Mouse (Mus musculus): ENCODE measurements around the gene Ccr6. TPM values are rescaled to one million over a fixed set of nuclear protein-coding genes. Genes with fewer than 3 reads are reported as not detected.

The Ccr6 gene
- polyA plus RNA-seq, 1 experiment: 0.42 TPM

DNA sequence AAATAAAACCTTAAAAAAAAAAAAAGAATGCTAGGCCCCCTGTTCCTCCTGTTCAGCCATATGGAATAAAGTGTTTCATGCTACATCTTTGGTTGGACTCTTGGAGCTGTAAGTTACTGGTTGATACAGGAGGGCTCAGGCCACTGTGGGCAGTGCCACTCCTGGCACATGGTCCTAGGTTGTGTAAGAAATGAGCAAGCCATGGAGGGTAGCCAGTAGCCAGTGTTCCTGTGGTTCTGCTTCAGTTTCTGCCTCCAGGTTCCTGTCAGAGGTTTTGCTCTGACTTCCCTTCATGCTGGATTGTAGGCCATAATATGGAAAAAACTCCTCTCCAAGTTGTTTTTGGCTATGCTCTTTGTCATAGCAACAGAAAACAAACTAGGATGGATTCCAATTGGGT is 54.9 kb downstream of the Ccr6 start:
- H3K4me3 ChIP-seq (ENCODE audit: insufficient read depth, low read length): no peak overlapping the region
- H3K4me1 ChIP-seq (ENCODE audit: control insufficient read depth, insufficient read depth, low read length): peaks cover 2% of the 10 kb centered on the region; the same call in 1 of the 2 replicates
- no peak for TF ChIP-seq CTCF (IDR thresholded peaks at IDR 0.05; ENCODE audit: extremely low read depth, insufficient read depth, low read length)
- TF ChIP-seq POLR2A (IDR thresholded peaks at IDR 0.05; ENCODE audit: extremely low read depth, insufficient read depth, low read length): no peak
- H3K27ac ChIP-seq (ENCODE audit: insufficient read depth, low read length): no peak overlapping the region

DNA sequence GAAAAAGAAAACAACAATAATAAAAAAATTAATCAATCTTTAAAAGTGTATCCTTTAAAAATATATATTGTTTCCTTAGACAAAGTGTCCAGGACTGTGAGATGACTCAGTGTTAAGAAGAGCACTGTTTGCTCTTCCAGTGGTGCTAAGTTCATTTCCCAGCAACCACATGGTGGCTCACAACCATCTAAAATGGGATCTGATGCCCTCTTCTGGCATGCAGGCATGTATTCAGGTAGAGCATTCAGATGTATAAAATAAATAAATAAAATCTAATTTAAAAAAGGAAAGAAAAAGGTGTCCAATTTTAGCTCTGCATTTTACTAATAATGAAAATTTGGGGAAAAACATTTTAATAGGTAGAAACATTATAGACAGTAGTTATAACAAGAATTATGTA is 60.0 kb downstream of the Ccr6 start:
- H3K4me3 ChIP-seq (ENCODE audit: insufficient read depth, low read length): no peak overlapping the region
- H3K27ac ChIP-seq (ENCODE audit: insufficient read depth, low read length): no peak overlapping the region
- H3K4me1 ChIP-seq (ENCODE audit: control insufficient read depth, insufficient read depth, low read length): no peaks in the 10 kb centered on the region
- peak; percentile 19; the same call in 1 of the 2 replicates for TF ChIP-seq CTCF (IDR thresholded peaks at IDR 0.05; ENCODE audit: extremely low read depth, insufficient read depth, low read length)
- no peak for TF ChIP-seq POLR2A (IDR thresholded peaks at IDR 0.05; ENCODE audit: extremely low read depth, insufficient read depth, low read length)

DNA sequence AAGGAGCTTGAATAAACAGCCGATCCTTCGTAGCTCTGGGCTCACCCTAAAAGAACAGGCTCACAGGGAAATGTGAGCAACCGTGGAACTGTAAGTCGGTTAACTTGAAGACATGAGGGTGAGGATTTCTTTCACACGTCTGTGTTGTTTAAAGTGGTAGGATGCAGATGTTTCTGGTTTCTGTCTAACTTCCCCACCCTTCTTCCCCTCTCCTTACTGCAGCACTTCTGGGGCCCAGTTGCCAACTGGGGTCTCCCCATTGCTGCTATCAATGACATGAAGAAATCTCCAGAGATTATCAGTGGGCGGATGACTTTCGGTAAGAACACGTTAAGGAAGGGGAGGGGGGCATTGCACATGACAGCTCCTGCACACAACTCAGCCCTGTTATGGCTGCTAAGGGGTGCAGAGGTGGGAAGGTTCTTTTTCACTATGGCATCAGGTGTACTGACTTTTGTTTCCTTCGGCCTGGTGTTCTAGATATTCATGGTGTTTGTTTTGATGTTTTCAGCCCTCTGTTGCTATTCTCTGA is 60.5 kb downstream of the Ccr6 start:
- no peak overlapping the region for H3K27ac ChIP-seq (ENCODE audit: insufficient read depth, low read length)
- no peaks in the 10 kb centered on the region for H3K4me1 ChIP-seq (ENCODE audit: control insufficient read depth, insufficient read depth, low read length)
- TF ChIP-seq CTCF (IDR thresholded peaks at IDR 0.05; ENCODE audit: extremely low read depth, insufficient read depth, low read length): no peak
- no peak for TF ChIP-seq POLR2A (IDR thresholded peaks at IDR 0.05; ENCODE audit: extremely low read depth, insufficient read depth, low read length)
- no peak overlapping the region for H3K4me3 ChIP-seq (ENCODE audit: insufficient read depth, low read length)

DNA sequence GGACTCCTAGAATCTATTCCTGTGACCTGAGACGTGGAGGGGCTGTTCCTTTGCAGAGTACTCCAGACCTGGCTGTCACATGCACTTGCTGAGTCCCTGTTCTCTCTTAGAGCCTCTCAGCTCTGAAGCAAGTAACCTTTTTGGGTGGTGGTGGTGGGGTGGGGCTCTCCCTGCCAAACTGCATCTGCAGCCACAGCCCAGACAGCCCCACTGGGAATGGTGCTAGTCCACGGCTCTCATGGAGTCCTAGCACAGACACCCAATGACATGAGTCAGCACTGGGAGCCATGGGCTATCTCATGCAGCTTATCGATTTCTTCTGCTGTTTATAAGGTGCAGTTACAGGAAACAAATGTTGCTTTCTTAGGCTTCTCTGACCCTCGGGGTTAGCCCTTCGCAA is 61.9 kb downstream of the Ccr6 start:
- no peak overlapping the region for H3K4me3 ChIP-seq (ENCODE audit: insufficient read depth, low read length)
- no peaks in the 10 kb centered on the region for H3K4me1 ChIP-seq (ENCODE audit: control insufficient read depth, insufficient read depth, low read length)
- no peak overlapping the region for H3K27ac ChIP-seq (ENCODE audit: insufficient read depth, low read length)
- TF ChIP-seq POLR2A (IDR thresholded peaks at IDR 0.05; ENCODE audit: extremely low read depth, insufficient read depth, low read length) (no peak), CTCF (IDR thresholded peaks at IDR 0.05; ENCODE audit: extremely low read depth, insufficient read depth, low read length) (no peak)

DNA sequence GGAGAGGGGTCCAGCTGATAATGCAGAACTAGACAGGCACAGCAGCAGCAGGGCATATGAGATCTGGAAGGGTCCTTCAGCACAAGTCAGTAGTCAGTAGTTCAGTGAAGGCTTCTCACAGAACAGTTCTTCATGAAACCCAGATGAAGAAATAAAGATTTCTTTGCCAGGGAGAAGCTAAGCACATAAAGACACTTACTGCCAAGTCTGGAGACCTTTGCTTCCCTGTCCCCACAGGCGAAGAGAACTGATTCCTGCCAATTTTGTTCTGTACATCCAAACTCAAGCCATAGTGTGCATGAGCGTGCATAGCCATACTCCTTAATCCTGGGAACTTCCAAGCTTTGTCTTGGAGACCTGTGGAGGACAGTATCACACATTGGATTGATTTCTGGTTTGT is 62.4 kb downstream of the Ccr6 start:
- Histone ChIP-seq H3K27ac (ENCODE audit: insufficient read depth, low read length) (no peak overlapping the region), H3K4me1 (ENCODE audit: control insufficient read depth, insufficient read depth, low read length) (no peaks in the 10 kb centered on the region), H3K4me3 (ENCODE audit: insufficient read depth, low read length) (no peak overlapping the region)
- TF ChIP-seq CTCF (IDR thresholded peaks at IDR 0.05; ENCODE audit: extremely low read depth, insufficient read depth, low read length) (no peak), POLR2A (IDR thresholded peaks at IDR 0.05; ENCODE audit: extremely low read depth, insufficient read depth, low read length) (no peak)

DNA sequence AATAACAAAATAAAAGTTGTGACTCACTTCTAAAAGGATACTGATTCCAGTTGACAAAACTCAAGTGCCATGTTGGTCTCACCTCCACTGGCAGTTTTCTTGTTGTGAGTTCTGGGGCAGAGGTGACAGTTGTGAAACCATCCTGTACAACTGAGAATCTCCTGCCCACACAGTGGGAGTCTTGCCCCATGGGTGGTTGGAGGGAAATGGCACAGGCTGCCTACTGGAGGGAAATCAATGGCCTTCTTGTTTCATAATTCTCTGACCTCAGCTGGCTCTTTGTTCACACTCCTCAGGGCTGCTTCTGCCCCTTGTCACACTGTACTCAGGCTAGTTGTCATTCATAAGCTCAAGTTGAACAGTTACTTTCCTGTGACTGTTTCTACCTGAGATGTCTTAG is 63.7 kb downstream of the Ccr6 start:
- no peaks in the 10 kb centered on the region for H3K4me1 ChIP-seq (ENCODE audit: control insufficient read depth, insufficient read depth, low read length)
- peak overlapping the region; percentile 74; the same call in 1 of the 2 replicates for H3K27ac ChIP-seq (ENCODE audit: insufficient read depth, low read length)
- TF ChIP-seq CTCF (IDR thresholded peaks at IDR 0.05; ENCODE audit: extremely low read depth, insufficient read depth, low read length) (no peak), POLR2A (IDR thresholded peaks at IDR 0.05; ENCODE audit: extremely low read depth, insufficient read depth, low read length) (no peak)
- no peak overlapping the region for H3K4me3 ChIP-seq (ENCODE audit: insufficient read depth, low read length)

DNA sequence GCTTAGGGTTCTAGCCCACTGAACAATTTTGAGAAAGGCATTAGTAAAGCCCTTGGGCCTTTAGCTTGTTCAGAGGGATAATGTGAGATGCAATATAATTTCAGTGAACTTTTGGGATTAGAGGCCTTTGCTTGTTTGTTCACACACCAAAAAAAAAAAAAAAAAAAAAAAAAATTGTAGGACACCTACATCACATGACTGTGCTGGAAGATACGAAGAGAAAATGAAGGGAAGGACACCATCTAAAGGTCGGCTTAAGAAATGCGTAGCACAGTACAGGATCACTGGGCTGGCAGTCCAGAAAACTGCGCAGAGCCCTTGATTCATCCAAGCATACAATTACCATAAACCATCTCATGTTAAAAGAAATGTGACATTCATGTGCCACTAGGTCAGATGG is 65.7 kb downstream of the Ccr6 start:
- no peak for TF ChIP-seq POLR2A (IDR thresholded peaks at IDR 0.05; ENCODE audit: extremely low read depth, insufficient read depth, low read length)
- no peak for TF ChIP-seq CTCF (IDR thresholded peaks at IDR 0.05; ENCODE audit: extremely low read depth, insufficient read depth, low read length)
- H3K4me1 ChIP-seq (ENCODE audit: control insufficient read depth, insufficient read depth, low read length): no peaks in the 10 kb centered on the region; the same call in 1 of the 2 replicates
- no peak overlapping the region for H3K4me3 ChIP-seq (ENCODE audit: insufficient read depth, low read length)
- no peak overlapping the region for H3K27ac ChIP-seq (ENCODE audit: insufficient read depth, low read length)

DNA sequence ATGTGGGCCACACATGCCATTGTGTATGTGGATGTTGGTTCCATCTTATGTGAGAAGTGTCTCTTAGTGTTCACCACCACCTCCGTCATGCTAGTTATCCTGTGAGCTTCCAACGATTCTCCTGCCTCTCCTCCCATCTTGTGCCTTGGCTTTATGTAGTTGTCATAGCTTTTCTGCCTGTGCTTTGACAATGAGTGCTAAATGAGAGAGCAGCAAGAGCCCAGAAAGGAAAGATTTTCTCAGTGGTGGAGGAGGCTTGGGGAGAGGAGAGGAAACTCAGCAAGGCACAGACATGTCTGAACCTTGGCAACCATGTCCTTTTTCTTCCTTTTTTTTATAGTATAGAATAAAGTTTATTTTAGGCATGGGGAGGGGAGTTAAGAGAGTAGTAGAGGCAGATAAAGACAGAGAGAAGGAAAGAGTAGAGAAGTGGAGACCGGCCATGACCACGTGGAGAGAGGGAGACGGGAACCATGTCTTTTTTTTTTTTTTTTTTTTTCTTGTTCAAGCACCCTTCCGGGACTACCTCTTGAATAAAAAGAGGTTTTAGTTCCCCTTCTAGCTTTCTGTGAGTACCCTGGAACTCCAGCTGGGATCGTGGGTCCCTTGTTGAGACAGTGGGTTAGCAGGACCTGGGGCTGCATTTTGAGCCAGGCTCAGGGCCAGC is 67.1 kb downstream of the Ccr6 start:
- H3K4me3 ChIP-seq (ENCODE audit: insufficient read depth, low read length): no peak overlapping the region
- no peak for TF ChIP-seq POLR2A (IDR thresholded peaks at IDR 0.05; ENCODE audit: extremely low read depth, insufficient read depth, low read length)
- no peak for TF ChIP-seq CTCF (IDR thresholded peaks at IDR 0.05; ENCODE audit: extremely low read depth, insufficient read depth, low read length)
- no peaks in the 10 kb centered on the region; the same call in 1 of the 2 replicates for H3K4me1 ChIP-seq (ENCODE audit: control insufficient read depth, insufficient read depth, low read length)
- no peak overlapping the region for H3K27ac ChIP-seq (ENCODE audit: insufficient read depth, low read length)

DNA sequence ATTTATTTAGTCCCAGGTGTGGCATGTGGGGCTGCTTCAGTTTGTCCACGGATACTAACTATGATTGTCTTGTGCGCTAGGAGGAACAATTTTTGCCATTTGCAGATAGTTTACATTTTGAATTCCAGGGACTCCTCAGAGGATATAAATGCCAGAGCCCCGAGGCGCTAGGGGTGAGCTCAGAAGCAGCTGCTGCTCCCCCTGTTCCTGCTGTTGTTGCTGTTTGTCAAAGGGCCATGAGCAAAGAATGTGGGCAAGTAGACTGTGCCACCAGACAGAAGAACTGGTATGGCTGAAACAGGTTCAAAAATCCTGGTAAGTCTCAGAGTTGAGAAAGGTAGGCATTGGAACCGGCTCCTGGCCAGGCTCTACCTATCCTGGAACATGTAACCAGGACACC is 67.8 kb downstream of the Ccr6 start:
- Histone ChIP-seq H3K27ac (ENCODE audit: insufficient read depth, low read length) (no peak overlapping the region), H3K4me1 (ENCODE audit: control insufficient read depth, insufficient read depth, low read length) (no peaks in the 10 kb centered on the region; the same call in 1 of the 2 replicates), H3K4me3 (ENCODE audit: insufficient read depth, low read length) (no peak overlapping the region)
- TF ChIP-seq CTCF (IDR thresholded peaks at IDR 0.05; ENCODE audit: extremely low read depth, insufficient read depth, low read length): no peak
- TF ChIP-seq POLR2A (IDR thresholded peaks at IDR 0.05; ENCODE audit: extremely low read depth, insufficient read depth, low read length): no peak

DNA sequence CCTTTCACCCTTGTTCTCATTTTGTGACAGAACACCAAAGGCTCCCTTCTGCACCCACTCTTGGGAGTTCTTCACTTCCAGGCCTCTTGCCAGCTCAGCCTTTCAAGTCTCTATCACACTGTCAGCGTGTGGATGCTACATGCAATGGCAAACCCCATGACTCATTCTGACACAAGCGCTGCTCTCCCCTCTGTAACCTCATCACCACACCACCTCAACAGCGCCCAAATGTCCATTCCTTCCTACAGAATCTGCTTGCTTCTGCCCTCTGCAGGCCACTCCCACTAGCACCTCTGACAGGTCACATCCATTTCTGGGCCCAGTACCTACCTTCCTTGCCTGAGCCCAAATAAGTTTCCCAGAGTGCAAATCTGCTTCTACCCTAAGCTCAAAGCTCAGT is 70.0 kb downstream of the Ccr6 start:
- TF ChIP-seq CTCF (IDR thresholded peaks at IDR 0.05; ENCODE audit: extremely low read depth, insufficient read depth, low read length) (0 out of 2 replicates have a peak, but pooled peaks have one; percentile 9), POLR2A (IDR thresholded peaks at IDR 0.05; ENCODE audit: extremely low read depth, insufficient read depth, low read length) (no peak)
- Histone ChIP-seq H3K4me3 (ENCODE audit: insufficient read depth, low read length) (no peak overlapping the region), H3K27ac (ENCODE audit: insufficient read depth, low read length) (no peak overlapping the region), H3K4me1 (ENCODE audit: control insufficient read depth, insufficient read depth, low read length) (no peaks in the 10 kb centered on the region; the same call in 1 of the 2 replicates)

Other genes with a start within 250 kb of the Ccr6 start
- gene Gm49673, start 88.3 kb upstream of the Ccr6 start, polyA plus RNA-seq (2012; rRNA removed): 0.71 and 1.1 TPM in 2 replicates
- gene Rnaset2a, start 87.9 kb upstream of the Ccr6 start, polyA plus RNA-seq (2012; rRNA removed): 15.6 and 17.0 TPM in 2 replicates
- gene Fgfr1op, start 70.5 kb upstream of the Ccr6 start, polyA plus RNA-seq (2012; rRNA removed): 14.4 and 14.8 TPM in 2 replicates
- 398 and 433 TPM in 2 replicates for gene Mpc1, start 46.9 kb downstream of the Ccr6 start, polyA plus RNA-seq (2012; rRNA removed)
- 117 and 124 TPM in 2 replicates for gene Sft2d1, start 75.1 kb downstream of the Ccr6 start, polyA plus RNA-seq (2012; rRNA removed)
- 34.3 and 40.8 TPM in 2 replicates for gene Prr18, start 101.4 kb downstream of the Ccr6 start, polyA plus RNA-seq (2012; rRNA removed)
- 0.83 and 1.2 TPM in 2 replicates for gene T2, start 119.9 kb downstream of the Ccr6 start, polyA plus RNA-seq (2012; rRNA removed)
- 0.10 and 0.11 TPM in 2 replicates for gene T, start 198.4 kb downstream of the Ccr6 start, polyA plus RNA-seq (2012; rRNA removed)

All from cortical plate, adult 2 months (tissue).